Mouse (Mus musculus) thymus, adult 18-20 months (tissue): ENCODE measurements around the gene Srgap2.

Experiments
- DNase-seq, 2 experiments: peaks; one replicate each; pipeline ENCODE4 v3.0.0; 2022; ENCODE audit warnings: mixed read lengths in 2 of 2

Srgap2 gene

DNA sequence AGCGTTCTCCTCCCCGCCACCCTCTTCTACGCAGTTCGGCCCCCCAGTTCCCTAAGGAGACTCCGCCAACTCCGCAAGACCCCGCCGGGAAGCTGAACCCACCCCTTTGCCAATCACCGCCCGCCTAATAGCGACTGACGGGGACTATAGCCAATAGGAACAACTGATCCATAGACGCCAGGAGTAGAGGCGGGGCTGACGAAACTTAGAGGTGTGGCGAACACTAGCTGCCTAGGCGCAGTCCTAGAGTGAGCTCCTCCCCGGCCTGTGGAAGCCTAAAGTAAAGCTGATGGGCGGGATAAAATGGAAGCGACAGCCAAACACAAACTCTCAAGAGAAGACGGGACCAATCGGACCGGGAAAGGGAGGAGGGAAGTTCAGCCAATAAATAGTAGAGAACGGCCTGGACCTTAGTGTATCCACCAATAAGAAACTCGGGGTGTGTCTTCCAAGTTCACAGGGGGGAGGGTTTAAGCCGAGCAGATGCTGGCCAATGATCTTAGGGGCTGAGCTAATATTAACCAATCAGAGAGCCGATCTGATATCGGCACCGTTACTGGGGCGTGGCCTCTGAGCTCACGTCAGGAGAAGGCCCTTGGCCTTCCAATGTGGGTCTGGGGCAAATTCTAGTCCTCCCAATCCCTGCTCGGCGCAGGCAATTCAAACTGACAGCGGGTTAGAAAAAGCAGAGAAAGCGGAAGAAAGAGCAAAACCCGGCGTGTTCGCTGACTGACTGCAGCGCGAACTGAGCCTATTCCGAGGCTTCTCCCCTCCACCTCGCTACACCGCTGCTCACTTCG is at the start of gene Srgap2, which contains the start of gene Fam72a:
Gene Srgap2 (minus strand): TSS at position 72 of the 800 bp plus-strand sequence.
Gene Fam72a (plus strand): TSS at position 623 of the 800 bp plus-strand sequence.
- DNase-seq, result peak; percentile 96 to 98

DNA sequence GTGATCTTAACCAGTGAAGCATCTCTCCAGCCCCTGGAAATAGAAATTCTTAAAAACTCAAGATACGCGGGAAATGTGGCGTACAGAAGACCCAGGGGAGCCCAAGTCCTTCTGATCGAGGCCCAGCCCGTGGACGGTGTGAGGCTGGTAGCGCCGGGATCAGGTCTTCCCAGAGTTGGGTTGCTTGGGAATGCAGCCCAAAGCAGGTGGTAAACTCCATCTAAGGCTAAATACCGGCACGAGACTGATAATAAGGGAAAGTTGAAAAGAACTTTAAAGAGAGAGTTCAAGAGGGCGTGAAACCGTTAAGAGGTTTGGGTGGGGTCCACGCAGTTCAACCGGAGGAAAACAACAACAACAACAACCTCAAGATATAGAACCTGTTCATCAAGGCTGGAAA is 46.6 kb upstream of the Srgap2 start:
- DNase-seq, result no peak

DNA sequence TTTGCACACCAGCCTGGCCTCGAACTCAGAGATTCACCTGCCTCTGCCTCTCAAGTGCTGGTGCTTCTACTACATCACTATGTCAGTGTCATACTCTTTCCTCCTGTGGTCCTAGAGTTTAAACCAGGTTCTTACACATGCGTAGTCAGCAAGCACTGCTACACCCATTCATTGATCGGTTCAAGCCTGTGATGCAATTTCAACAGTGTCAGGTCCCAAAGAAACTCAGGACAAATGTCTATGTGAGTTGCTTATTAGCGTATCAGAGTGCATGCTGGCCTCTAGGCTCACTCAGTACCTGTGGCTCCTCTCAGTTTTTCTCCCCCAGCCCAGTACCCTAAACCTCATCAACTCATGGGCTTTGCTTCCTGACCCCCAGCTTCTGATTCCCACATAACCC is 43.2 kb upstream of the Srgap2 start:
- no peak for DNase-seq

DNA sequence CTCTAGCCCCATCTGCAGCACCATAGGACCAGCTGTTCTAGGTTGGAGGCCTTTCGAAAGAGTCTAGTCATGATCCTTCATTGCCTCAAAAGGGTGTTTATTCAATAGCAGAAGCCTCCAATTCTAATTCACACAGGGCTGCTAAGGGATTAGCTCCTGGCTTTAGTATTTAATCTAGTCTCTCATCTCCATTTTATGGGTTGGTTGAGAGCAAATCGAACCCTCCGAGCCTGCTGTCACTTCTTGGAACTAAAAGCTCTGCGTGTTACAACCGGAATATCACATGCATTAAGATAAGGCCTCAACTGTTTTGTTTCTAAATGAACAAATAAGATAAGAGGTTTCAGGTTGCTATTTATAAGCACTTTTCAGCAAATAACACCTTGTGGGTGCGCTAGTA is 42.6 kb upstream of the Srgap2 start:
- no peak for DNase-seq

GRCm38 (mm10) chr1:131566056-131566455 is 38.9 kb upstream of the Srgap2 start:
- DNase-seq, result peak; percentile 31 to 63

- DNase-seq, result no peak
Measured at GRCm38 (mm10) chr1:131562081-131562480, 34.9 kb upstream of the Srgap2 start.

DNA sequence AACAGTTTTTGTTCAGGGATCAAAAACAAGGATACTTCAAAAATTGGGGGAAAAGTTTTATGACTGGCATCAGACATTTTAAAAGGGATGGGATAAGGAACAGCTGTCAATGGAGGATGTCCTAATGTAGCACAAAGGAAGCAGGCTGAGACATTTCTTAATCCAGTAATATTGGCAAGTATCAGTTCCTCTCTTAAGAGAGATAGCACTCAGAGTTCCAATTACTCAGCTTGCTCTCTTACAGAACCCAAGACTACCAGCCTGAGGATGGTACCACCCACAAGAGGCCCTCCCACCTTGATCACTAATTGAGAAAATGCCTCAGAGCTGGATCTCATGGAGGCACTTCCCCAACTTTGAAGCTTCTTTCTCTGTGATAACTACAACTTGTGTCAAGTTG is 33.3 kb upstream of the Srgap2 start:
- DNase-seq, result no peak

DNA sequence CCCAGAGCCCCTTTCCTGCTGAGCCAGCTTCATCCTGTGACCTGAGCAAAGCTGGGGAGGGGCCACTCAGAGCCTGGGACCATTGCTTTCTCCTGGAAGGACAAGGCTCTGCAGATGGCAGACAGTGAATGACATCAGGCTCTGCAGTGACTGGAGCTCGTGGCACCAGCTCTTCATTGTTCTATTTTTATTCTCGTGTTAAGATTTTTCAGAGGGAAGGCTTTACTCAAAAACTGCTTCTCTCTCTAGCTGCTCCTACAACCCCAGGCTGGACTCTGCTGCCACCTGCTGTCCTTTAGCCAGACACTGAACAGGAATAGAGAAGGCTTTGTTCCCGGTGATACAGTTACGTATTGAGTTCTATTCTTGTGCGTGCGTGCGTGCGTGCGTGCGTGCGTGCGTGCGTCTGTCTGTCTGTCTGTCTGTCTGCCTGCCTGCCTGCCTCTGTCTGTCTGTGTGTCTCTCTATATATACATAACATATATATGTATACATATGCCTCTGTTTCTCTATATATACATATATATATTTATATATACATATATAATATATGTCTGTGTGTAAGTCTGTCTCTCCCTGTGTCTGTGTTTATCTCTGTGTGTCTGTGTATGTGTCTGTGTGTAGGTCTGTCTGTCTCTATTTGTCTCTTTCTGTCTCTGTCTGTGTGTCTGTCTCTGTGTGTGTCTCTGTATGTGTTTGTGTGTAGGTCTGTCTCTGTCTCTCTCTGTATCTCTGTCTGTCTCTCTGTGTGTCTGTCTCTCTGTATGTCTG is 28.1 kb upstream of the Srgap2 start:
- peak; percentile 41 to 50 for DNase-seq

DNA sequence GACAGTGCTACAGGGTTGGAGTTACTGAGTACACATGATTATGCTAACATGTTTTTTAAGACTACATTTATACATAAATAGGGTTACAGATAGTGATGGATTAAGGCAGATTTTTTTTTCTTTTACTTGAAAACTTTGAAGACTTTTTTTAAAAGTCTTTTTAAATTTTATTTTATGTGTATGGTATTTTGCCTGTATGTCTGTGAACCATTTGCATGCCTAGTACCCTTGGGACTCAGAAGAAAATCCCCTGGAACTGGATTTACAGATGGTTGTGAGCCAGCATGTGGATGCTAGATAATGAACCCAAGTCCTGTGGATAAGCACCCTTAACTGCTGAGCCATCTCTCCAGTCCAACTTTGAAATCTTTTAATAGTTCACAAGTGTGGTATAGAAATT is 26.3 kb upstream of the Srgap2 start:
- no peak for DNase-seq

- no peak for DNase-seq
Measured at GRCm38 (mm10) chr1:131551956-131552355, 24.8 kb upstream of the Srgap2 start.

- no peak for DNase-seq
Measured at GRCm38 (mm10) chr1:131548494-131549365, 21.6 kb upstream of the Srgap2 start.

- no peak for DNase-seq
Measured at GRCm38 (mm10) chr1:131546798-131547690, 19.9 kb upstream of the Srgap2 start.

- DNase-seq, result no peak
Measured at GRCm38 (mm10) chr1:131543886-131544565, 16.9 kb upstream of the Srgap2 start.

GRCm38 (mm10) chr1:131541903-131542302 is 14.8 kb upstream of the Srgap2 start:
- DNase-seq, result no peak

DNA sequence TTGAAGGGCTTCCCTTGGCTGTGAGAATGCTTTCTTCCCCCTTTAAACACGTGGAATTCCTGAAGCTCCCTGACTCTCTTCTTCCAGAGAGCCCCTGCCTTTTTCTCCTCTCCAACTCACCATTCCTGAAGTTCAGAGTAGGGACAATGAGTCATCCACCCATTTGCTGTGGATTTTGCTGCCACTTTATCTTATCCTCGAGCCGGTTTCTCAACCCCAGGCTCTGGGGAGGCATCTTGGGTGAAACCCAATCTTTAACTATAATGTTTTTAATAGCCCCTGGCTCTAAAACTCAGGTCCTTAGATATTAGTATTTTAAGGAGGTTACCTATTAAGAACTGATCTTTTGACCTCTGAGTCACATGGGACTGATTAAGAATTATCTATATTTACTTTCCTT is 14.3 kb upstream of the Srgap2 start:
- no peak for DNase-seq

DNA sequence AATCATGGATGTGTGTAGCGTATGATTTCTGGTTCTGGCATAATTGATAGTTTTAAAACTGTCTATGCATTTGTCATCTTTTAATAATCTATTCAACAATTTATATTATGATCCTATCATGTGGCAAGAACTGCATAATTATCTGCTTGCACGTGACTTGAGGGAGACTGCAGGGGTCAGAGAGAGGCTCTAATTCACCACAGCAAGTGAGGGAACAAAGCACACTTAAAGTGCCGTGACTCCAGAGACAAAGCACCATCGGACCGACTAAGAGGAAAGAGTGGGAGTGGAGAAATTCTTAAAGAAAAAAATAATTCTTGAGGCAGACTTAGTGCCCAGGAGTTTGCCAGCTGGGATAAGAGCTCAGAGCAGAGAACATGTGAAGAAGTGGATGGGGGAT is 13.6 kb upstream of the Srgap2 start:
- no peak for DNase-seq

DNA sequence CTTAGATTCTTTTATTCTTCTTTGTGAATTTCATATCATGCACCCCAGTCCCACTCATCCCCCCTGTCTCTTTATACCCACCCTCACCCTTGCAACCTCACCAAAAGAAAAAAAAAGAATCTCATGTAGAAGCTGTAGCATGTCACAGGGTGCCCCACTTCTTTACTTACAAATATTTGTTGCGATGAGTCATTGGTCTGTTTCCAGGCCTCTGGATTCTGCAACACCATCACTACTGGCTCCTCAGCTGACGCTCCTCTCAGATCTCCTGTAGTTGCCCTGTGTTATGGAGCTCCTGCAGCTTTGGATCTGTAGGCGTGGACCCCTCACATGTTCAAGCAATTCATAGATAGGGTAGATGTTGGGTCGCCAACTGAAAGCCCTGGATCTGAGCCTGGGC is 12.6 kb upstream of the Srgap2 start:
- no peak for DNase-seq

- DNase-seq, result peak in 1 of 2 experiments; percentile 9
Measured at GRCm38 (mm10) chr1:131528561-131529166, 1.5 kb upstream of the Srgap2 start.

DNA sequence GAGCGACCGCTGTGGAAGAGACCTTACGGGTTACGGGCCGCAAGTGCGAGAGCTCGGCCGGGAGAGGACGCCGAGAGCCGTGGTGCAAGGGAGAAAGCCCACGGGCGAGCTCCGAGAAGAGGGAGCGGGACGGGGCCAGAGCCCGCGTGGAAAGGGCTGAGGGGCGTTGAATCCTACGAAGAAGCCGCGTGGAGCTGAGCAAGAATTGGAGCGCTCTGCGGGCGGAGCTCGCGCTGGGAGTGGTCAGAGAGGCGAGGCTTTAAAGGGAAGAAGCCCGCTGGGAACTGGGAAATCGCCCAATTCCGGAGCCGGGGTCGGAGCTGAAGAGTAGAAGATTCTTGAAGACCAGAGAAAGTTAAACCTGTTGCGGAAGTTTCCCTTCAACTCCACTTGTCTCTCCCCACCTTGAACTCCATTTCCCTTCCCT is 942 bp upstream of the Srgap2 start:
- no peak for DNase-seq

- peak; percentile 53 to 64 for DNase-seq
Measured at GRCm38 (mm10) chr1:131526371-131527270, 531 bp downstream of the Srgap2 start.
